Mouse (Mus musculus): ENCODE data around the gene Crtc1.

Crtc1 gene

GRCm38 (mm10) chr8:70347860-70348420 lies 91.4 kb downstream of the Crtc1 start:
- DNase-seq (ENCODE audit: low read depth): no peak

GRCm38 (mm10) chr8:70347443-70347842 lies 91.9 kb downstream of the Crtc1 start:
- no peak for DNase-seq (ENCODE audit: low read depth)

- DNase-seq (ENCODE audit: low read depth): no peak
Observed at GRCm38 (mm10) chr8:70344279-70344678, 95.1 kb downstream of the Crtc1 start.

- DNase-seq (ENCODE audit: low read depth): peak; percentile 59
Observed at GRCm38 (mm10) chr8:70343696-70344095, 95.7 kb downstream of the Crtc1 start.

- no peak for DNase-seq (ENCODE audit: low read depth)
Observed at GRCm38 (mm10) chr8:70343076-70343475, 96.3 kb downstream of the Crtc1 start.

- DNase-seq (ENCODE audit: low read depth): peak; percentile 76
Observed at GRCm38 (mm10) chr8:70342007-70342406, 97.4 kb downstream of the Crtc1 start.

- no peak for DNase-seq (ENCODE audit: low read depth)
Observed at GRCm38 (mm10) chr8:70340659-70341058, 98.7 kb downstream of the Crtc1 start.

GRCm38 (mm10) chr8:70338931-70339330 lies 100.4 kb downstream of the Crtc1 start:
- DNase-seq (ENCODE audit: low read depth): no peak

GRCm38 (mm10) chr8:70332878-70333202 lies 106.5 kb downstream of the Crtc1 start:
- no peak for DNase-seq (ENCODE audit: low read depth)

All from 416B (cell line).